Mouse (Mus musculus) E14TG2a.4 (cell line): ENCODE results near the gene 1500015O10Rik.
A peak's percentile ranks its signal among the peaks of the same experiment; 100 is the strongest.

Source experiments
- H3K27me3 ChIP-seq: 2 replicates; pipeline ENCODE4 v1.6.1; 2014; ENCODE audit warnings: low read length, control low read depth; ENCODE audit not compliant: insufficient read depth
- H3K36me3 ChIP-seq: 2 replicates; pipeline ENCODE4 v1.6.1; 2014; ENCODE audit warnings: low read length, control low read depth; ENCODE audit not compliant: insufficient read depth
- H3K4me1 ChIP-seq: replicated peaks from 2 replicates; pipeline ENCODE4 v1.6.1; 2014; ENCODE audit warnings: low read depth, low read length, control low read depth
- H3K4me3 ChIP-seq: replicated peaks from 2 replicates; pipeline ENCODE4 v1.5.1; 2014; ENCODE audit warnings: mild to moderate bottlenecking, low read length
- H3K9me3 ChIP-seq: 2 replicates; pipeline ENCODE4 v1.6.1; 2014; ENCODE audit warnings: low read length, control low read depth
- CTCF ChIP-seq: conservative IDR thresholded peaks from 2 replicates; pipeline ENCODE4 v1.5.1; 2014; ENCODE audit warnings: low read length
- NANOG ChIP-seq: IDR thresholded peaks from 2 replicates; pipeline ENCODE4 v1.6.1; 2014; ENCODE audit warnings: borderline replicate concordance, low read length, mixed read lengths
- POU5F1 ChIP-seq: IDR thresholded peaks from 2 replicates; pipeline ENCODE4 v1.6.1; 2014; ENCODE audit warnings: low read length, borderline replicate concordance

Gene 1500015O10Rik

DNA sequence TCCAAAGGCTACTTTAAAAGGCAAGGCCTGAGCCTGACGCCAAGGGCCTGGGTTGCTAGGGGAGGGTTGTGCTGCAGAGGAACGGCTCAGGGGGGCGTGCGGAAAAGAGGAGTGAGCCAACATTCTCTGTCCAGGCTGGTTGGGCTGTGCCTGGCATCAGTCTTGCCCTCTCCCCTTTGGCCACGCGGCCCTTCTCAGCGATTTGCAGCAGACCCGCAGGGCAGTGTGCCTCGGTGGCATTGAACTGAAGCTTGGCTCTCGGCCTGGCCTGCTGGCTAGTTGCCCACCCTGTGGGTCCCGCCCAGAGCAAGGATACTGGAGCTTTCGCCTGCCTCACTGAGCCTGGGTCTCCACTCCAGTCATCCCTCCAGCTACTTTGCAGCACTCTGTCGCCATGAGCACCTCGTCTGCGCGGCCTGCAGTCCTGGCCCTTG lies at the start of gene 1500015O10Rik:
Gene 1500015O10Rik, plus strand, starts transcription at position 112 of the 434 bp plus-strand sequence.
- peak within 1 kb of the TSS; percentile 71 for H3K4me3 ChIP-seq
- no peak for TF ChIP-seq POU5F1
- TF ChIP-seq CTCF = no peak
- TF ChIP-seq NANOG = no peak
- H3K36me3 ChIP-seq = no peaks in the 10 kb centered on the region
- peaks cover 9% of the 10 kb centered on the region for H3K4me1 ChIP-seq
- H3K9me3 ChIP-seq = peaks cover 11% of the 10 kb centered on the region; the same call in 1 of the 2 replicates
- H3K27me3 ChIP-seq = peaks cover 7% of the 10 kb centered on the region; the same call in 1 of the 2 replicates

DNA sequence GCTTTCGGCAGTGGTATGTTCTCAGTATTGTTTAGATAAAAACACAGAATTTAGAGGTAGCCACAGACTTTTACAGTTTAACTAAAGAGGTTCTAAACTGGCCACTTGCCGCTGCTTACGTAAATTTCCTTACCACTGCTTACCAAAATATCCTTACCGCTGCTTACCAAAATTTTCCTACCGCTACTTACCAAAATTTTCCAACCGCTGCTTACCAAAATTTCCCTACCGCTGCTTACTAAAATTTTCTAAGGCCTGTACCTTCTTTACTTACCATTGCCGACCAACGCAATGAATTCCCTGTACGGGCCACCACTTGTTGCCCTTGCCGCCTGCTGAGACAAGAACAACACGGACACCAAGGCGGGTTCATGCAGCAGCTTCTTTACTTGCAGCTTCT lies 40.4 kb upstream of the 1500015O10Rik start:
- H3K4me3 ChIP-seq = no peak overlapping the region
- peaks cover 3% of the 10 kb centered on the region; the same call in 1 of the 2 replicates for H3K4me1 ChIP-seq
- H3K36me3 ChIP-seq = no peaks in the 10 kb centered on the region
- TF ChIP-seq CTCF (no peak), NANOG (no peak), POU5F1 (no peak)
- no peaks in the 10 kb centered on the region for H3K27me3 ChIP-seq
- peaks cover 45% of the 10 kb centered on the region for H3K9me3 ChIP-seq

DNA sequence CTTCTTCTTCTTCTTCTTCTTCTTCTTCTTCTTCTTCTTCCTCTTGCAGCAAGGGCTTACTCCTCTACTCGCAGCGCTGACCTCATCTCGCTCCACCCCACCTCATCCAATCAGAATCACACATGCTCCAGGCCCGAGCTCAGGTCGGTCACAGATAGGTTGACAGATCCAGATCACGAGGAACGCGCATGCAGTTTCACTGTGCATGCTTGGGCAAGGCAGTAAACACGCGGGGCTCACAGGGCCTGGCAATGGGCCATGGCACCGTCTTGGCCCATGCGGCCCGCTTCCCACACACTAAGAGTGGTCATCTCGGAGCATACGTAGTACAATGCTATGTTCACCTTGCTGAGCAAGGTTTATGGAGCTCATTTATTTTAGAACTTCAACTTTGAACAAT lies 39.9 kb upstream of the 1500015O10Rik start:
- H3K4me3 ChIP-seq = no peak overlapping the region
- H3K4me1 ChIP-seq = peaks cover 8% of the 10 kb centered on the region; the same call in 1 of the 2 replicates
- TF ChIP-seq CTCF (no peak), NANOG (no peak), POU5F1 (no peak)
- peaks cover 4% of the 10 kb centered on the region; the same call in 1 of the 2 replicates for H3K27me3 ChIP-seq
- no peaks in the 10 kb centered on the region for H3K36me3 ChIP-seq
- peaks cover 45% of the 10 kb centered on the region for H3K9me3 ChIP-seq

DNA sequence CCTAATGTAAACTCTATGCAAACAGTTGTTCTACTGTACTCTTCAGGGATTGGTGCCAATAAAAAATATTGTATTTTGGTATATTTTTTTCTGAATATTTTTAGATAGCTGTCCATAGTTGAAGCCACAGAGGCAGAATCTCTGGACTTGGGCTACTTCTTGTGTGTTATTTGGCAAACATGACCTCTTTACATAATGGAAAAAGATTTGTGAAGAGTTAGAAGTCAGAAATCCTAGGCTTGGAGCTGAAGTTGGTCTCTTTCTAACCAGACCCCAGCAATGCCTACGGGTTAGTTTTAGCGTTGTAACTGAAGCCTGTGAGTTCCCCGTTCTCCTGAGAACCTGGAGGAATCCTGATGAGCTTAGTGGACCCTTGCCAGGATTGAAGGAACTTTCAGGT lies 36.3 kb upstream of the 1500015O10Rik start:
- H3K9me3 ChIP-seq = peaks cover 14% of the 10 kb centered on the region; the same call in 1 of the 2 replicates
- no peaks in the 10 kb centered on the region for H3K36me3 ChIP-seq
- H3K4me1 ChIP-seq = peaks cover 9% of the 10 kb centered on the region; the same call in 1 of the 2 replicates
- H3K4me3 ChIP-seq = no peak overlapping the region
- TF ChIP-seq NANOG (no peak), POU5F1 (no peak), CTCF (no peak)
- H3K27me3 ChIP-seq = peaks cover 4% of the 10 kb centered on the region; the same call in 1 of the 2 replicates

DNA sequence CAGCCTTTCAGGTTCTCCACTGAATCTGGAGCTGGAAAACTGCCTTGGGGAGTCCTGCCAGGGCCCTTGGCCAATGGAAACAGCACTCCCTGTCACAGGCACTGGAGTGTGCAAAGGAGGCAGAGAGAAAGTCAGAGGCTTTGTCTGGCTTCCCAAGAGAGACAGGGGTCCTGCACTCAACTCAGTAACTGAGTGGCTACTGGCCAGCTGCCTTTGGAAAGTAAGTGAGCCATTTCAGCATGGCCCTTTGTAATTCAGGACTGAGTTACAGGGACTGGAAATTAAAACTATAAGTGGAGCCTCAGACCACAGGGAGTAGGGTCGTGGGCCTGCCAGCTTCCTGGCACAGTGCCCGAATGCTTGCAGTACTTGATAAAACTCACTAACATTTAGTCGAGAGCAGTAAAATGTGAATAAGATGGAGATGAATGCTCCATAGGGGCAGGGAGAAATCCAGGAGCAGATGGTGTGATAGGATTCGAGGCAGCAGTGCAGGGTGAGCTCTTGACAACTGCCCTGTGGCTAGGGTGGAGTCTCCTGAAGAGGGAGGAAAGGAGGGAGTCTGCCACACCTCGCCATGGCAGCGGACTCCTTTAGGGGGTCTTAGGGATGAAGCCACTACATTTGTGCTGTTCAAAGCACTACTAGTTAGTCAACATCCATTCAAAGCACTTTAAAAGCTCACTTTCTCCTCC lies 35.4 kb upstream of the 1500015O10Rik start:
- Histone ChIP-seq H3K27me3 (peaks cover 4% of the 10 kb centered on the region; the same call in 1 of the 2 replicates), H3K9me3 (peaks cover 6% of the 10 kb centered on the region; the same call in 1 of the 2 replicates), H3K4me3 (no peak overlapping the region), H3K4me1 (peaks cover 9% of the 10 kb centered on the region; the same call in 1 of the 2 replicates), H3K36me3 (no peaks in the 10 kb centered on the region)
- TF ChIP-seq CTCF (no peak), NANOG (no peak), POU5F1 (no peak)

DNA sequence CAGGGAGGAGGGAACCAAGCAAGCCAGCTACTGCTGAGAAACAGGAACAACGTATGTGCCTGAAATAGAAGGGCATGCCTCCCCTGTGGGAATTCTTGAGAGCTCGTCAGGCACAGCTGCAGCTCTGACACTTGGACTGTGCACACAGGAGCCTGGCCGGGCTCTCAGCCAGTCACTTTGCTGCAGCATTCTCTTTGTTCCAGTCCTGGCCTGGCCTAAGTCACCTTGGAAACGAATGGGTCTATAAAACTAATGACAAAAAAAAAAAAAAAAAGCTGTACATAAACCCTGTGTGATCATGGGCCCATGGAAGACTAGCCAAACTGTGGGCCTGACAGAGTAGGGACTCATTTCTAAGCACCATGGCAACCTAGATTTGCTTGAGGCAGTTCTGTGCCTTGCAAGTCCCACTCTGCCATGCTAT lies 31.8 kb upstream of the 1500015O10Rik start:
- TF ChIP-seq CTCF = no peak

DNA sequence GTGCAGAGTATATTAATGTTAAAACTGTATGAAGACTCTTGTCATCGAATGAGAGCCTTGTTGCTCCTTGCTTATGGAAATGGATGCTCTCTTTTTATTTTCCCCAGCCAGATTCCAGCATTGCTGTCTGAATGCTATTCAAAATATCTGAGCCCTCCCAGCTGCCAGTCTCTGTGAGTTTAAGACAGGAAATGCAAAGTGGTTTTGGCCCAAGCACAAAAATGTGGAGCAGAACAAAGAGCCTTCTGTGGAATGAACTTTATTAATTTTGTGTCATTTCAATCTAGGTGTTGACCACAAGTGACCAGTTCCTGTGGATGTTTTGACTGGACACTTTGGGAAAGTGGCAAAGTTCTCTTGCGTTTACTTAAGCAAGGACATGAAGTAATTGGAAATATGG lies 15.6 kb upstream of the 1500015O10Rik start:
- no peak overlapping the region for H3K4me3 ChIP-seq
- H3K27me3 ChIP-seq = no peaks in the 10 kb centered on the region
- TF ChIP-seq NANOG (no peak), POU5F1 (no peak), CTCF (no peak)
- H3K9me3 ChIP-seq = no peaks in the 10 kb centered on the region
- H3K4me1 ChIP-seq = no peaks in the 10 kb centered on the region
- H3K36me3 ChIP-seq = no peaks in the 10 kb centered on the region

More for the DNA sequence above, 31.8 kb upstream of the 1500015O10Rik start:
- Histone ChIP-seq H3K4me3 (no peak overlapping the region), H3K27me3 (peaks cover 4% of the 10 kb centered on the region; the same call in 1 of the 2 replicates), H3K36me3 (no peaks in the 10 kb centered on the region), H3K4me1 (peaks cover 9% of the 10 kb centered on the region; the same call in 1 of the 2 replicates), H3K9me3 (peaks cover 10% of the 10 kb centered on the region)

DNA sequence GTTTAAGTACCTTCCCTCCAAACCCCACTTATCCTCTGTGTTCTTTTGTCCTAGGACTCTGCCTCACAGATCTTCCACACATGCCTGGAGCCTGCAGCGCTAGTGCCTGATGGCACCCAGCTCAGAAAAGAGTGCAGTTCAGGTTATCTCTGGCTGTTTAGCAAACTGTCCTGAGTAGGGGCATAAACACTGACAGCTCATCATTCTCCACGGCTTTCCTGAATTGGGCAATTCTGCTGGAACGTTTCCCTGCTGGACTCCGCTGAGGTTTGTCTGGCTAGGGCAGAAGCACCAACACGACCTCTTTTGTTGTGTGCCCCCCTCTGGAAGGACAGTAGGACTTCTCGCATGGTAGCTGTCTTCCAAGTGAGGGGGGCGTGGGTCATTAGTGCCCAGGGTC lies 12.4 kb upstream of the 1500015O10Rik start:
- H3K4me1 ChIP-seq = no peaks in the 10 kb centered on the region
- no peak for TF ChIP-seq CTCF
- no peak for TF ChIP-seq NANOG
- no peak for TF ChIP-seq POU5F1

More for the DNA sequence above, 12.4 kb upstream of the 1500015O10Rik start:
- Histone ChIP-seq H3K36me3 (no peaks in the 10 kb centered on the region), H3K4me3 (no peak overlapping the region), H3K9me3 (peaks cover 4% of the 10 kb centered on the region; the same call in 1 of the 2 replicates), H3K27me3 (no peaks in the 10 kb centered on the region)
